Mouse (Mus musculus) fat pad, adult 2 months (tissue): ENCODE results near the gene Recql.
"Not testable (repeated sequence)": the region's sequence is repeated elsewhere in the genome, so short reads cannot be mapped to it uniquely, and the experiment has no call there.

Experiments
- DNase-seq: peaks from one replicate; pipeline ENCODE4 v3.0.0-alpha.2; 2011; ENCODE audit warnings: low read depth, low spot score; ENCODE audit errors: extremely low read depth

Gene Recql

DNA sequence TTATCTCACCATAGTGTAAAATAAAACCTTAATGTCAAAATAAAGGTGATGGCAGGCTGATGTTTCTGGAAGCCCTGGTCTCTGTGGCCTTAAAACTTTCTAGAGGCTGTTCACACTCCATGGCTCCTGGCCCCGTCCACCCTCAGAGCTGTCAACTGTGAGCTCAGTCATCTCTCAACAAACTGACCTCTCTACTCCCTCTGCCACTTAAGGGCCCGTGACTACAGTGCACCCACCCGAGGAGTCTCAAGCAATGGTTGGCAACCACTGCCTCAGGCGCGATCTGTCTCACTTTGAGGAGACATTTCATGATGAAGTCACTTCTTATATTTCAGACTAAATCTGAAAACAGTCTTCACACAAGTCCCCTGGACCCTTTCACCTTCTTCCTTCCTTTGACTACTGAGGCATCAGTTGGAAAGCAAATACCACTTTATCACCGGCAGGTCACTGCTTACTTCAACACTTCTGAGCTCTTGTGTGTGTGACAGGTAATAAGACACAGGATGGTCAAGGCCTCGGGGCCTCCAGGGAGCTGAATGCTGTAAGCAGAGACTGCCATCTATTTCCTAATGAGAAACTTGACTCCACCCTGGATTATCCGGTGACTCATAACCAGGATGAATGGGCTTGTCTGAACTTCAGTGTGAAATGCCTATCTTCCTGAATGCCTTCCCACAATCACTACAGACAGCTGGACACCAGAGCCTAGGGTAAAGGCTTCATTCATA, 21.0 kb downstream of the Recql start:
- peak; percentile 26 for DNase-seq

- no peak for DNase-seq
Measured at GRCm38 (mm10) chr6:142363019-142363576, 23.8 kb downstream of the Recql start.

- DNase-seq: no peak
Measured at GRCm38 (mm10) chr6:142362036-142362435, 24.9 kb downstream of the Recql start.

- DNase-seq: no peak
Measured at GRCm38 (mm10) chr6:142357106-142357505, 29.8 kb downstream of the Recql start.

DNA sequence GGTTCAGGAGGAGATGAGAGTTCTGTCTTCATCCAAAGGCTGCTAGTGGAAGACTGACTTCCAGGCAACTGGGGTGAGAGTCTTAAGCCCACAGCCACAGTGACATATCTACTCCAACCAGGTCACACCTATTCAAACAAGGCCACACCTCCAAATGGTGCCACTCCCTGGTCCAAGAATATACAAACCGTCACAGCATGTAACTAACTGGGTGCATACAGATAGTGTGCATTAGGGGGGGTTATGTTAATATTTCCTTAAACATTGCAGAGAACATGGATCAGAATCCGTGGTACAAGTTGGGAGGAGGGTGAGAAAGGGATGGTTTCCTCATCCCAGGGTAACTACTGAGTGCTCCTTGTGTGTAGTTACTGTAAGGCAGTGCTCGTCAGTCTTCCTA, 34.8 kb downstream of the Recql start:
- DNase-seq: not testable (repeated sequence)

DNA sequence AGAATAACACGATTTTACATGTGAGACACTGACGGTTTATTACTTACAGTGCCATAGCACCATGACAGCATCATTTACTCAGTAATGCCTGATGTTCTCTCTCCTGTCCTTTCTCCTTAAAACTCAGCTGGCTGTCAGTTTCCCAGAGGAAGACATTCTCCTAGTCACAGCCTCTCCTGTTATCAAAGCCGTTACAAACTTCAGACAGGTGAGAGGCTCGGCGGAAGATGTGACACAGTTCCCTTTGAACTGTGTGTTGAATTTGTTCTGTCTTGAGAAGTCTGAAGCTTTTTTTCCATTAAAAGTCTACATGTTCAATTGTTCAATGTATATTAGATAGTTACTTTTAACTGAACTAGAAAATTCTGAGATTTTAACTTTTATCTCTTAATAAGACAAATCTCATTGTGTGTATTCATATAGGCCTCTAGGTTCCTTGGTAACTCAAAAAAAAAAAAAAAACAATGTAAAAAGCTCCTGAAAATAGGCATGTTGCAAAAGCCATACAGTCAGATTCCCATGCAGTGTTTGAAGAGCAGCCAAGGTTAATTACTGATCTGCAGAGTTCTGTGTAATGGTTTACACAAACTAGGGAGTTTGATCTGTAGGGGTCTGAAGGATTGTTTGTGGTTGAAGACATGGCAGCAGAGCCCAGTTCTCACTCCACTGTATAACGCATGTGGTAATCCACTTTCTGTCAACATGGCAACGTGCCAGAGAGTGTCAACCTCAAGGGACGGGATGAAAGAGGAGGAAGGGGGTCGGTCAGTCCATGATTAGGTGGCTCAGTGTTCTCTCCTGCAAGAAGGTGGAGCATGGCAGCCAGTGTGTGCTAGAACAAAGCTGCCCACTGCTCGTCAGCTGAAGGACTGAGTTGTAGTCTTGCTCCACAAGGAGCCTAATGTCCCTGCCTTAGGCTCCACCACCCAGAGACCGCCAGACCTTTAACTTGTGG, 39.2 kb downstream of the Recql start:
- no peak for DNase-seq

- DNase-seq: no peak
Measured at GRCm38 (mm10) chr6:142346181-142347110, 40.4 kb downstream of the Recql start.

- peak; percentile 52 for DNase-seq
Measured at GRCm38 (mm10) chr6:142345440-142346038, 41.3 kb downstream of the Recql start, which contains the start of gene Pyroxd1. Gene Pyroxd1 (plus strand): TSS chr6:142345654.

DNA sequence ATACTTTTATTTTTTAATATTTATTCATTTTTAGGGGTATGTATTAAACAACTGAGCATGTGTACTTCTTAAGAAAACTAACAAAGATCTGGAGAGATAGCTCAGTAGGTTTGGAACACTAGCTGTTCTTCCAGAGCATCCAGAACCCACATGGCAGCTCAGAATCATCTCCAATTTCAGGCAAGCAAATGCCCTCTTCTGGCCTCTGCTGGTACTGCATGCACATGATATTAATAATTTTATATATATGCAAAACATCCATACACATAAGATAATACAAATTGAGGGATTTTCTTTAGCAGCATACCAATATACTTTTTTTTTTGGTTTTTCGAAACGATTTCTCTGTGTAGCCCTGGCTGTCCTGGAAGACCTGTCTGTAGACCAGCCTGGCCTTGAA, 43.3 kb downstream of the Recql start:
- DNase-seq: no peak

- peak; percentile 11 for DNase-seq
Measured at GRCm38 (mm10) chr6:142339576-142339975, 47.3 kb downstream of the Recql start.

DNA sequence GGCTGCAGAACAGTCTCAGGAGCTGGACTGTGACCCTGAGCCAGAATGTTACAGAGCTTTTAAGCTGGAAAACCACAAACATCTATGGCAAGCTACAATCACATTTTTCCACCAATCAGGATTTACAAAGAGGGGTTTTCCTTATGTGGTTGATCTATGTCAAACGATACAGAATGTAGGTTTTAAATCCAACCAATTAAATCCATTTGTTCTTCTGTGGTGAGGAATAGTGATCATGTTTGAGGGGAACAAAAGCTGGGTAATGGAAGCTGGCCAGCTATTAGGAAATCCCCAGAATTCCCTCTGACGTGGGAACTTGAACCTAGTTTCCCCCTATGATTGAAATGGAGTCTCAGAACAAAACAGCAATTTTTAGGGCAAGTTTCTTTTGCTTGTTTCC, 47.9 kb downstream of the Recql start:
- no peak for DNase-seq

GRCm38 (mm10) chr6:142329201-142329600, 57.7 kb downstream of the Recql start:
- no peak for DNase-seq

GRCm38 (mm10) chr6:142326598-142326997, 60.3 kb downstream of the Recql start:
- no peak for DNase-seq

- no peak for DNase-seq
Measured at GRCm38 (mm10) chr6:142322881-142323280, 64.0 kb downstream of the Recql start, which contains the start of gene Slco1a5. Gene Slco1a5 (minus strand): TSS chr6:142322981.

DNA sequence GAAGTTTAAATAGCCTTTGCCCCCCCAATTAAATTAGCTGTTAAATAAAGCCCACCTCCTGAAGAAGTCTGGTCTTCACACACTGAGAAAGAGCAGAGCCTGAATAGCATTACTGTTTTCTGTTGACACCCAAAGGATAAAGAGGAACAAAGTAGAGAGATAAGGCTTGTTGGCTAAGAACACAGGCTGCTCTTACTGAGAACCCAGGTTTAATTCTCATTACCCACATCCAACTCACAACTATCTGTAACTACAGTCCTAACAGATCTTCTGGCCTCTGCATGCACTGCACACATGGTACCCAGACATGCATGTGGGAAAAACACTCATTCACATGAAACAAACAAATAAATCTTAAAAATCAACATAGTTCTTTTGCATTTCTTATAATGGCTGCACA, 69.8 kb downstream of the Recql start:
- no peak for DNase-seq

DNA sequence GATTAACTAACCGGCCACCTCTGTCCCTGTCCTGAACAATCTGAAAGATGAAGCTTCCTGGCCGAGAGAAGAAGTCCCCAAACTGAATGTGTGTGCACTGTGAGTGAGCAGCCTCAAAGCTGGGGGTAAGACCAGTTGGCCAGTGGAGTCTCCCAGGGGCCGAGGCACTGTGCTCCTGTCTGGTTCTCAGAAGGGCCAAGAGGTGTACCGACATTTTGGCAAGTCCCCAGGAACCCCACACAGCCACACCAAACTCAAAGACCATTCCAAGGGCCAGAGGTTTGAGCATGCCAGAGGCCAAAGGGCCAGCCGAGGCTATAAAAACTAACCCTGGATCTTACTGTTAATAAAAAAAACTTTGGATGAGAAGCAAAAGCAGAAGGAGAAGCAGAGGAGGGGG, 72.6 kb downstream of the Recql start:
- no peak for DNase-seq

GRCm38 (mm10) chr6:142305076-142305475, 81.8 kb downstream of the Recql start:
- no peak for DNase-seq
